Mouse (Mus musculus) brain, embryonic 14.5 days (tissue): ENCODE measurements at regions not wholly inside any gene's neighbourhood (a gene's known extent, or its start where the extent isn't known, plus 50 kb on each side); places are given as distances from the start of the nearest gene placed in this dataset.

ENCODE experiments used
- CTCF ChIP-seq: fragments of 200-500 bp; IDR thresholded peaks from 2 replicates; pipeline ENCODE4 v1.5.1; 2012; ENCODE audit warnings: inconsistent platforms, mild to moderate bottlenecking, moderate library complexity, borderline replicate concordance; ENCODE audit not compliant: insufficient read depth, insufficient read length; ENCODE audit errors: extremely low read depth
- POLR2A ChIP-seq: fragments of 200-500 bp; IDR thresholded peaks from 2 replicates; pipeline ENCODE4 v1.6.1; 2012; ENCODE audit warnings: mild to moderate bottlenecking, inconsistent platforms, borderline replicate concordance; ENCODE audit not compliant: poor library complexity, insufficient read depth, insufficient read length, severe bottlenecking; ENCODE audit errors: extremely low read depth

DNA sequence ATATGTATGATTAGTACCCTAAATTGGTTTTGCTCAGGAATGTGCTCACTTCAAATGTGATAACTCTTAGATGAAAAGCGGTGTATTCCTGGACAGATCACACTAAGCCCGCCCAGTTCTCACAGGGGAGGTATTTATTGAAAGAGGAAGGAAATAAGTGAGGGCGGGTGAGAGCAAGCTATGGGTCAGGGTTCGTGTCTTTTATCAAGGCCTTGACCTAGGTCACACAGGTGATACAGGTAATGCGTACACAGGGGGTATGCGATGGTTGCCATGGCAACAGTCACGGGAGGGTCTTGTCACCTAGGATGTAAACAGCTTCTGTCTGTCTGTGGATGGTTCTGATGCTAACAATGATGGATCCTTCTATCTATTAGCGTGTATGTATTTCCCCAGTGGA is 68.7 kb downstream of the Phlda1 start:
- TF ChIP-seq CTCF, result no peak
- no peak for TF ChIP-seq POLR2A
